Mouse (Mus musculus) hindbrain, embryonic 10.5 days (tissue): ENCODE data around the gene Fhdc1. TPM values are rescaled to one million over a fixed set of nuclear protein-coding genes. Genes with fewer than 3 reads are reported as not detected.
A peak's percentile ranks its signal among the peaks of the same experiment; 100 is the strongest.

ENCODE experiments used
- DNase-seq: peaks from one replicate; pipeline ENCODE4 v3.0.0-alpha.2; 2017; ENCODE audit warnings: low spot score
- H3K27ac ChIP-seq: fragments of 300-500 bp; sonication (generic); 2 replicates; pipeline ENCODE4 v1.5.1; 2016; ENCODE audit warnings: mild to moderate bottlenecking, moderate library complexity
- H3K27me3 ChIP-seq: fragments of 300-500 bp; sonication (generic); 2 replicates; pipeline ENCODE4 v1.6.1; 2016; ENCODE audit warnings: mild to moderate bottlenecking; ENCODE audit not compliant: poor library complexity, insufficient read depth, severe bottlenecking
- H3K36me3 ChIP-seq: fragments of 300-500 bp; sonication (generic); 2 replicates; pipeline ENCODE4 v1.6.1; 2016; ENCODE audit warnings: mild to moderate bottlenecking, moderate library complexity
- H3K4me1 ChIP-seq: fragments of 300-500 bp; sonication (generic); replicated peaks from 2 replicates; pipeline ENCODE4 v1.6.1; 2016; ENCODE audit warnings: mild to moderate bottlenecking
- H3K4me3 ChIP-seq: fragments of 300-500 bp; sonication (generic); 2 replicates; pipeline ENCODE4 v1.5.1; 2016; ENCODE audit warnings: mild to moderate bottlenecking, moderate library complexity
- H3K9me3 ChIP-seq: fragments of 300-500 bp; sonication (generic); 2 replicates; pipeline ENCODE4 v1.6.1; 2016; ENCODE audit warnings: mild to moderate bottlenecking, moderate library complexity
- WGBS: fragments of 180-500 bp; shearing (Covaris S2); methylation state at CpG from one replicate; pipeline ENCODE4 v1.1.7; 2016; 5-methylcytosine and 5-hydroxymethylcytosine counted together
- polyA plus RNA-seq: library from polyadenylated mRNA; unstranded; fragments of >200 nt; fragmentation: Nextera tagmentation; extraction: Ambion mirVana; gene quantifications from 2 replicates; pipeline ENCODE4 v1.2.1, GENCODE M21; 2016

The Fhdc1 gene
- polyA plus RNA-seq, 1 experiment from 2014 or later: 3.8 TPM

- H3K4me3 ChIP-seq: no peak overlapping the region
- 45% methylated on average over 4 of the region's 4 CpGs for WGBS
- H3K36me3 ChIP-seq: no peaks in the 10 kb centered on the region
- no peaks in the 10 kb centered on the region for H3K9me3 ChIP-seq
- H3K27me3 ChIP-seq: no peaks in the 10 kb centered on the region; the same call in 1 of the 2 replicates
- DNase-seq: no peak
- H3K4me1 ChIP-seq: peaks cover 15% of the 10 kb centered on the region; the same call in 1 of the 2 replicates
- no peak overlapping the region; the same call in 1 of the 2 replicates for H3K27ac ChIP-seq
These were observed 12.1 kb downstream of the Fhdc1 start for GRCm38 (mm10) chr3:84468111-84468453.

GRCm38 (mm10) chr3:84467419-84468110 is 12.7 kb downstream of the Fhdc1 start:
- H3K27ac ChIP-seq: no peak overlapping the region; the same call in 1 of the 2 replicates
- DNase-seq: no peak
- H3K36me3 ChIP-seq: no peaks in the 10 kb centered on the region
- H3K4me3 ChIP-seq: no peak overlapping the region
- no peaks in the 10 kb centered on the region for H3K9me3 ChIP-seq
- no peaks in the 10 kb centered on the region; the same call in 1 of the 2 replicates for H3K27me3 ChIP-seq
- 63% methylated on average over 10 of the region's 10 CpGs for WGBS
- peaks cover 15% of the 10 kb centered on the region; the same call in 1 of the 2 replicates for H3K4me1 ChIP-seq

GRCm38 (mm10) chr3:84465822-84466500 is 14.3 kb downstream of the Fhdc1 start:
- H3K36me3 ChIP-seq: no peaks in the 10 kb centered on the region
- H3K9me3 ChIP-seq: no peaks in the 10 kb centered on the region
- no peak overlapping the region for H3K27ac ChIP-seq
- no peaks in the 10 kb centered on the region; the same call in 1 of the 2 replicates for H3K27me3 ChIP-seq
- H3K4me1 ChIP-seq: peaks cover 31% of the 10 kb centered on the region
- H3K4me3 ChIP-seq: no peak overlapping the region
- DNase-seq: no peak
- 80% methylated on average over 6 of the region's 6 CpGs for WGBS

GRCm38 (mm10) chr3:84461687-84462086 is 18.5 kb downstream of the Fhdc1 start:
- Histone ChIP-seq H3K27ac (peak overlapping the region; percentile 42), H3K4me3 (no peak overlapping the region), H3K36me3 (no peaks in the 10 kb centered on the region), H3K27me3 (no peaks in the 10 kb centered on the region; the same call in none of the 2 replicates), H3K4me1 (peaks cover 34% of the 10 kb centered on the region), H3K9me3 (no peaks in the 10 kb centered on the region)
- no peak for DNase-seq
- WGBS: 36% methylated on average over 4 of the region's 4 CpGs

GRCm38 (mm10) chr3:84460952-84461351 is 19.3 kb downstream of the Fhdc1 start:
- H3K4me3 ChIP-seq: no peak overlapping the region
- no peaks in the 10 kb centered on the region; the same call in none of the 2 replicates for H3K27me3 ChIP-seq
- H3K9me3 ChIP-seq: no peaks in the 10 kb centered on the region
- WGBS: 40% methylated on average over 12 of the region's 12 CpGs
- peaks cover 34% of the 10 kb centered on the region for H3K4me1 ChIP-seq
- peak; percentile 39 for DNase-seq
- H3K27ac ChIP-seq: peak overlapping the region; percentile 29
- H3K36me3 ChIP-seq: no peaks in the 10 kb centered on the region

GRCm38 (mm10) chr3:84460499-84460898 is 19.7 kb downstream of the Fhdc1 start:
- no peak overlapping the region for H3K4me3 ChIP-seq
- peak overlapping the region; percentile 29 for H3K27ac ChIP-seq
- DNase-seq: no peak
- peaks cover 34% of the 10 kb centered on the region for H3K4me1 ChIP-seq
- no peaks in the 10 kb centered on the region; the same call in none of the 2 replicates for H3K27me3 ChIP-seq
- 34% methylated on average over 3 of the region's 3 CpGs for WGBS
- no peaks in the 10 kb centered on the region for H3K36me3 ChIP-seq
- H3K9me3 ChIP-seq: no peaks in the 10 kb centered on the region

GRCm38 (mm10) chr3:84455733-84456417 is 24.4 kb downstream of the Fhdc1 start:
- Histone ChIP-seq H3K27ac (no peak overlapping the region), H3K36me3 (no peaks in the 10 kb centered on the region)
- 86% methylated on average over 12 of the region's 12 CpGs for WGBS

GRCm38 (mm10) chr3:84450651-84451050 is 29.6 kb downstream of the Fhdc1 start:
- Histone ChIP-seq H3K27me3 (peaks cover 4% of the 10 kb centered on the region; the same call in 1 of the 2 replicates), H3K4me3 (no peak overlapping the region), H3K9me3 (no peaks in the 10 kb centered on the region), H3K36me3 (no peaks in the 10 kb centered on the region), H3K4me1 (peaks cover 20% of the 10 kb centered on the region), H3K27ac (no peak overlapping the region)
- WGBS: 57% methylated on average over 3 of the region's 3 CpGs
- DNase-seq: no peak

More at GRCm38 (mm10) chr3:84455733-84456417, 24.4 kb downstream of the Fhdc1 start:
- no peaks in the 10 kb centered on the region for H3K9me3 ChIP-seq
- H3K4me1 ChIP-seq: peaks cover 15% of the 10 kb centered on the region
- H3K27me3 ChIP-seq: no peaks in the 10 kb centered on the region; the same call in 1 of the 2 replicates
- H3K4me3 ChIP-seq: no peak overlapping the region
- no peak for DNase-seq

GRCm38 (mm10) chr3:84449015-84449414 is 31.2 kb downstream of the Fhdc1 start:
- H3K36me3 ChIP-seq: no peaks in the 10 kb centered on the region
- no peak overlapping the region for H3K4me3 ChIP-seq
- 82% methylated on average over 9 of the region's 9 CpGs for WGBS
- H3K27ac ChIP-seq: no peak overlapping the region
- H3K4me1 ChIP-seq: peaks cover 31% of the 10 kb centered on the region
- H3K27me3 ChIP-seq: peaks cover 16% of the 10 kb centered on the region
- DNase-seq: no peak
- H3K9me3 ChIP-seq: no peaks in the 10 kb centered on the region

- H3K27ac ChIP-seq: no peak overlapping the region
- WGBS: 67% methylated on average over 5 of the region's 5 CpGs
- H3K4me3 ChIP-seq: no peak overlapping the region
- H3K4me1 ChIP-seq: peaks cover 37% of the 10 kb centered on the region
- H3K9me3 ChIP-seq: no peaks in the 10 kb centered on the region
- H3K27me3 ChIP-seq: peaks cover 16% of the 10 kb centered on the region
- H3K36me3 ChIP-seq: no peaks in the 10 kb centered on the region
- no peak for DNase-seq
These were observed 32.4 kb downstream of the Fhdc1 start for GRCm38 (mm10) chr3:84447803-84448202.

- Histone ChIP-seq H3K27ac (peak overlapping the region; percentile 57), H3K36me3 (no peaks in the 10 kb centered on the region), H3K9me3 (no peaks in the 10 kb centered on the region), H3K27me3 (peaks cover 21% of the 10 kb centered on the region), H3K4me1 (peaks cover 43% of the 10 kb centered on the region), H3K4me3 (0 out of 2 replicates have a peak overlapping the region, but pooled peaks have one; percentile 0)
- DNase-seq: peak; percentile 38
- WGBS: 35% methylated on average over 9 of the region's 9 CpGs
These were observed 34.4 kb downstream of the Fhdc1 start for GRCm38 (mm10) chr3:84445838-84446237.

- Histone ChIP-seq H3K9me3 (no peaks in the 10 kb centered on the region), H3K4me3 (no peak overlapping the region), H3K27ac (no peak overlapping the region; the same call in 1 of the 2 replicates), H3K36me3 (no peaks in the 10 kb centered on the region), H3K27me3 (peaks cover 21% of the 10 kb centered on the region), H3K4me1 (peaks cover 43% of the 10 kb centered on the region)
- WGBS: 74% methylated on average over 4 of the region's 4 CpGs
- no peak for DNase-seq
These were observed 37.3 kb downstream of the Fhdc1 start for GRCm38 (mm10) chr3:84442890-84443289.
